ENCODE assay signal across 8 mouse cellular contexts in the genomic region with DNA sequence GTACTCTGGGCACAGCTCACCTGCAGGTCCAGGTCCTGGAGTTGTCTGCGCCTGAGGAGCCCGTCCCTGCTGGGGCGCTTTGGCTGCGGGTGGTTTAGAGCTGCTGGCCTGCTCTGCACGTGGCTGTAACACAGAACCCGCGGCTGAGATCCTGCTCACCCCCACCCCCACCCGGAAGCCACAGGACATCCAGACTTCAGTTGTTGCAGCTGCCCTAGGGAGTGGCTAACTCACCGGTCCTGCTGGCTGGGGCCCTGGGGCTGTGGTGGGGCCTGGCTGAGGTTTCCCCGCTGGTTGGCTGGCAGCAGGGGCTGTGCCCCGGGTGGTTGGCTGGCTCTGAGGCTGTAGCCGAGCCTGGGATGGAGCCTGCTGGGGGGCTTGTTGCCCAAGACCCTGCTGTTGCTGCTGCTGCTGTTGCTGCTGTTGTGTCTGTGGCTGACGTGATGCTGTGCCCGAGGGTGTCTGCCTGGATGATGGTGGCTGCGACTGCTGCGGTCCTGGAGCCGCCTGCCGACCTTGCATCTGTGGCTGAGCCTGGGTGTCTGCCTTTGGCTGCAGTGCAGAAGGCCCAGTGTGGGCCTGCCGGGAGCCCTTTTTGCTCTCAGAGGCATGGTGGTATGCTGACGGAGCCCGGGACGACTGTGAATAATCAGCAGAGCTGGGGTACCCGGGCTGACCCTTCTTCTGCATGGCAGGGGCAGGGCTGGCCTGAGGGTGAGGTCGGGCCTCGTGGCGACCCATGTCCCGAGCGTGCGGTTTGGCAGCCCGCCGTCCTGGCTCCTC. TPM values are rescaled to one million over a fixed set of nuclear protein-coding genes. Genes with fewer than 3 reads are reported as not detected.
DNase-seq lines count a peak whose midpoint lies in the region; ATAC-seq and TF ChIP-seq lines count a peak whose summit lies in the region.

No protein-coding gene starts in this region.

- no peak overlapping the region for H3K4me3 ChIP-seq in lung, embryonic 14.5 days (ENCODE audit: low read depth, low read length)

- peak; percentile 13 for DNase-seq in lung, embryonic 14.5 days
- DNase-seq in lung, postnatal 10 days, result no peak
- peak; percentile 89 for DNase-seq in ZHBTc4 (ENCODE audit: low read depth, low spot score)
- DNase-seq in forelimb bud, embryonic 11.5 days (ENCODE audit: low read depth, low spot score), result peak; percentile 46
- DNase-seq in frontal cortex, postnatal 14 days (ENCODE audit: low spot score in 2 of 2), result no peak
- no peak for DNase-seq in left cerebral cortex, adult 9 months (ENCODE audit: low spot score in 2 of 2)
- DNase-seq in lung, postnatal 25 days (ENCODE audit: low spot score), result no peak

- TF ChIP-seq CTCF in lung, embryonic 14.5 days (IDR thresholded peaks at IDR 0.05; ENCODE audit: low read depth), result no peak

- peak overlapping the region; percentile 29 for H3K9ac ChIP-seq in lung, embryonic 14.5 days

- no peak overlapping the region for H3K27ac ChIP-seq in lung, embryonic 14.5 days (ENCODE audit: low read depth)

- WGBS in lung, embryonic 14.5 days, result 40% methylated on average over 31 of the region's 31 CpGs

- H3K9me3 ChIP-seq in lung, embryonic 14.5 days (ENCODE audit: low read depth, low read length), result no peaks in the 10 kb centered on the region

- H3K27me3 ChIP-seq in lung, embryonic 14.5 days (ENCODE audit: insufficient read depth, low read length), result no peaks in the 10 kb centered on the region

- ATAC-seq in lung, embryonic 14.5 days (ENCODE audit: insufficient read depth), result peak; percentile 65
- peak; percentile 89 for ATAC-seq in megakaryocyte progenitor cell, adult 5-6 weeks (replicated peaks; ENCODE audit: poor library complexity)

- peak overlapping the region; percentile 25 for H3K4me2 ChIP-seq in lung, embryonic 14.5 days

- 0 out of 2 replicates have a peak, but pooled peaks cover 3% of the 10 kb centered on the region for H3K4me1 ChIP-seq in lung, embryonic 14.5 days (ENCODE audit: insufficient read depth)

- no peaks in the 10 kb centered on the region for H3K36me3 ChIP-seq in lung, embryonic 14.5 days (ENCODE audit: insufficient read depth)

RNA-seq across cellular contexts. Expression of gene Apeh, which starts 10.6 kb away (rescaled TPM):
- 49.4 and 49.9 TPM in 2 replicates for polyA plus RNA-seq in lung, embryonic 14.5 days (2014; fragmentation: Nextera tagmentation; extraction: Ambion mirVana)
- total RNA-seq in megakaryocyte progenitor cell, adult 5-6 weeks (2015), result 45.9 and 64.3 TPM in 2 replicates
- 71.0 and 110 TPM in 2 replicates for total RNA-seq in megakaryocyte progenitor cell, adult 5-6 weeks (2017)

RNA-seq across cellular contexts. Expression of gene Rnf123, which starts 21.8 kb away (rescaled TPM):
- polyA plus RNA-seq in lung, embryonic 14.5 days (2014; fragmentation: Nextera tagmentation; extraction: Ambion mirVana), result 27.9 and 30.9 TPM in 2 replicates
- 34.5 and 35.8 TPM in 2 replicates for total RNA-seq in megakaryocyte progenitor cell, adult 5-6 weeks (2015)
- total RNA-seq in megakaryocyte progenitor cell, adult 5-6 weeks (2017), result 18.8 and 34.8 TPM in 2 replicates

RNA-seq across cellular contexts. Expression of gene Mst1, which starts 24.7 kb away (rescaled TPM):
- polyA plus RNA-seq in lung, embryonic 14.5 days (2014; fragmentation: Nextera tagmentation; extraction: Ambion mirVana), result 0.18 and 0.20 TPM in 2 replicates
- total RNA-seq in megakaryocyte progenitor cell, adult 5-6 weeks (2015), result 0.46 and 3.1 TPM in 2 replicates
- 0.37 and 0.74 TPM in 2 replicates for total RNA-seq in megakaryocyte progenitor cell, adult 5-6 weeks (2017)

RNA-seq across cellular contexts. Expression of gene Amigo3, which starts 52.0 kb away (rescaled TPM):
- polyA plus RNA-seq in lung, embryonic 14.5 days (2014; fragmentation: Nextera tagmentation; extraction: Ambion mirVana), result 3.1 and 3.4 TPM in 2 replicates
- total RNA-seq in megakaryocyte progenitor cell, adult 5-6 weeks (2015), result 1.3 TPM in 2 replicates
- total RNA-seq in megakaryocyte progenitor cell, adult 5-6 weeks (2017), result 2.0 and 2.6 TPM in 2 replicates

RNA-seq across cellular contexts. Expression of gene Gmppb, which starts 55.9 kb away (rescaled TPM):
- 22.2 and 25.7 TPM in 2 replicates for polyA plus RNA-seq in lung, embryonic 14.5 days (2014; fragmentation: Nextera tagmentation; extraction: Ambion mirVana)
- 7.4 and 11.7 TPM in 2 replicates for total RNA-seq in megakaryocyte progenitor cell, adult 5-6 weeks (2015)
- total RNA-seq in megakaryocyte progenitor cell, adult 5-6 weeks (2017), result 42.7 and 43.7 TPM in 2 replicates

Comparison
In these comparisons a context has a peak if more than half of its experiments do, and no peak if none do; other contexts are left out.
1. DNase-seq: peak in lung, embryonic 14.5 days (single experiment), ZHBTc4 (single experiment) and forelimb bud, embryonic 11.5 days (single experiment); none in lung, postnatal 10 days (single experiment), frontal cortex, postnatal 14 days (0 of 2), left cerebral cortex, adult 9 months (0 of 2) and lung, postnatal 25 days (single experiment).